Mouse (Mus musculus): ENCODE results near the gene Pgf. TPM values are rescaled to one million over a fixed set of nuclear protein-coding genes. Genes with fewer than 3 reads are reported as not detected.

Gene Pgf
- total and polyA plus RNA-seq, 2 experiments from 2014 or later = 5.3 to 8.9 TPM

- Histone ChIP-seq H3K27me3 (ENCODE audit: insufficient read depth, low read length) (no peaks in the 10 kb centered on the region), H3K4me2 (ENCODE audit: low read depth) (no peak overlapping the region), H3K9ac (no peak overlapping the region), H3K4me3 (ENCODE audit: low read depth, low read length) (no peak overlapping the region), H3K36me3 (ENCODE audit: insufficient read depth) (peaks cover 73% of the 10 kb centered on the region), H3K27ac (ENCODE audit: low read depth, low read length) (no peak overlapping the region), H3K9me3 (ENCODE audit: low read length) (no peaks in the 10 kb centered on the region), H3K4me1 (ENCODE audit: insufficient read depth) (no peaks in the 10 kb centered on the region)
- DNase-seq (no peak), ATAC-seq (no peak)
- no peak for TF ChIP-seq CTCF (IDR thresholded peaks at IDR 0.05; ENCODE audit: low read depth)
- WGBS = 70% methylated on average over 8 of the region's 8 CpGs
Observed at GRCm38 (mm10) chr12:85126986-85127603, 50.5 kb downstream of the Pgf start.

- no peak overlapping the region for H3K9ac ChIP-seq
- ATAC-seq = no peak
- H3K27me3 ChIP-seq (ENCODE audit: insufficient read depth, low read length) = no peaks in the 10 kb centered on the region
- no peaks in the 10 kb centered on the region for H3K9me3 ChIP-seq (ENCODE audit: low read length)
- no peak for DNase-seq
- TF ChIP-seq CTCF (IDR thresholded peaks at IDR 0.05; ENCODE audit: low read depth) = no peak
- peaks cover 72% of the 10 kb centered on the region for H3K36me3 ChIP-seq (ENCODE audit: insufficient read depth)
- H3K4me1 ChIP-seq (ENCODE audit: insufficient read depth) = no peaks in the 10 kb centered on the region
- H3K4me2 ChIP-seq (ENCODE audit: low read depth) = no peak overlapping the region
- H3K27ac ChIP-seq (ENCODE audit: low read depth, low read length) = no peak overlapping the region
- H3K4me3 ChIP-seq (ENCODE audit: low read depth, low read length) = no peak overlapping the region
- WGBS = 95% methylated on average over 5 of the region's 5 CpGs
Observed at GRCm38 (mm10) chr12:85124751-85125150, 52.8 kb downstream of the Pgf start.

GRCm38 (mm10) chr12:85123645-85124044, 53.9 kb downstream of the Pgf start:
- WGBS = 97% methylated on average over 11 of the region's 11 CpGs
- no peak overlapping the region for H3K9ac ChIP-seq
- H3K4me1 ChIP-seq (ENCODE audit: insufficient read depth) = no peaks in the 10 kb centered on the region
- no peak overlapping the region for H3K4me2 ChIP-seq (ENCODE audit: low read depth)
- H3K36me3 ChIP-seq (ENCODE audit: insufficient read depth) = peaks cover 75% of the 10 kb centered on the region
- H3K27me3 ChIP-seq (ENCODE audit: insufficient read depth, low read length) = no peaks in the 10 kb centered on the region
- no peaks in the 10 kb centered on the region for H3K9me3 ChIP-seq (ENCODE audit: low read length)
- H3K4me3 ChIP-seq (ENCODE audit: low read depth, low read length) = no peak overlapping the region
- no peak for TF ChIP-seq CTCF (IDR thresholded peaks at IDR 0.05; ENCODE audit: low read depth)
- no peak overlapping the region for H3K27ac ChIP-seq (ENCODE audit: low read depth, low read length)
- ATAC-seq = no peak
- DNase-seq = no peak

- ATAC-seq (no peak), DNase-seq (no peak)
- H3K4me3 ChIP-seq (ENCODE audit: low read depth, low read length) = no peak overlapping the region
- H3K36me3 ChIP-seq (ENCODE audit: insufficient read depth) = peaks cover 75% of the 10 kb centered on the region
- no peak overlapping the region for H3K27ac ChIP-seq (ENCODE audit: low read depth, low read length)
- H3K9ac ChIP-seq = no peak overlapping the region
- no peaks in the 10 kb centered on the region for H3K9me3 ChIP-seq (ENCODE audit: low read length)
- H3K4me2 ChIP-seq (ENCODE audit: low read depth) = no peak overlapping the region
- no peak for TF ChIP-seq CTCF (IDR thresholded peaks at IDR 0.05; ENCODE audit: low read depth)
- H3K27me3 ChIP-seq (ENCODE audit: insufficient read depth, low read length) = no peaks in the 10 kb centered on the region
- H3K4me1 ChIP-seq (ENCODE audit: insufficient read depth) = no peaks in the 10 kb centered on the region
- WGBS = 96% methylated on average over 9 of the region's 9 CpGs
Observed at GRCm38 (mm10) chr12:85123108-85123530, 54.5 kb downstream of the Pgf start.

GRCm38 (mm10) chr12:85121806-85122459, 55.7 kb downstream of the Pgf start:
- no peak for ATAC-seq
- WGBS = 63% methylated on average over 9 of the region's 9 CpGs
- DNase-seq = no peak
- H3K4me1 ChIP-seq (ENCODE audit: insufficient read depth) = no peaks in the 10 kb centered on the region
- H3K4me2 ChIP-seq (ENCODE audit: low read depth) = no peak overlapping the region
- H3K36me3 ChIP-seq (ENCODE audit: insufficient read depth) = peaks cover 70% of the 10 kb centered on the region
- no peak overlapping the region for H3K9ac ChIP-seq
- H3K27ac ChIP-seq (ENCODE audit: low read depth, low read length) = no peak overlapping the region
- H3K27me3 ChIP-seq (ENCODE audit: insufficient read depth, low read length) = no peaks in the 10 kb centered on the region
- H3K4me3 ChIP-seq (ENCODE audit: low read depth, low read length) = no peak overlapping the region
- no peak for TF ChIP-seq CTCF (IDR thresholded peaks at IDR 0.05; ENCODE audit: low read depth)
- H3K9me3 ChIP-seq (ENCODE audit: low read length) = no peaks in the 10 kb centered on the region

Other genes starting within 250 kb of the Pgf start
- gene Fcf1, start 206.9 kb downstream of the Pgf start, total RNA-seq (2014; rRNA removed) = 38.6 and 44.5 TPM in 2 replicates
- 92.9 and 112 TPM in 2 replicates for gene Fcf1, start 206.9 kb downstream of the Pgf start, polyA plus RNA-seq (2015; fragmentation: Nextera tagmentation; extraction: Ambion mirVana)
- gene Arel1, start 206.9 kb downstream of the Pgf start, total RNA-seq (2014; rRNA removed) = 81.6 and 96.9 TPM in 2 replicates
- 26.5 and 32.8 TPM in 2 replicates for gene Arel1, start 206.9 kb downstream of the Pgf start, polyA plus RNA-seq (2015; fragmentation: Nextera tagmentation; extraction: Ambion mirVana)
- 51.2 and 59.6 TPM in 2 replicates for gene Ylpm1, start 181.5 kb downstream of the Pgf start, total RNA-seq (2014; rRNA removed)
- gene Ylpm1, start 181.5 kb downstream of the Pgf start, polyA plus RNA-seq (2015; fragmentation: Nextera tagmentation; extraction: Ambion mirVana) = 17.3 and 23.4 TPM in 2 replicates
- gene Prox2, start 67.0 kb downstream of the Pgf start, total RNA-seq (2014; rRNA removed) = 0.23 and 1.4 TPM in 2 replicates
- 0.84 and 1.4 TPM in 2 replicates for gene Prox2, start 67.0 kb downstream of the Pgf start, polyA plus RNA-seq (2015; fragmentation: Nextera tagmentation; extraction: Ambion mirVana)
- gene Dlst, start 67.0 kb downstream of the Pgf start, total RNA-seq (2014; rRNA removed) = 109 and 121 TPM in 2 replicates
- 80.8 and 92.8 TPM in 2 replicates for gene Dlst, start 67.0 kb downstream of the Pgf start, polyA plus RNA-seq (2015; fragmentation: Nextera tagmentation; extraction: Ambion mirVana)
- 32.9 and 33.8 TPM in 2 replicates for gene Rps6kl1, start 26.5 kb downstream of the Pgf start, total RNA-seq (2014; rRNA removed)
- 28.9 and 31.6 TPM in 2 replicates for gene Rps6kl1, start 26.5 kb downstream of the Pgf start, polyA plus RNA-seq (2015; fragmentation: Nextera tagmentation; extraction: Ambion mirVana)
- 65.5 and 69.0 TPM in 2 replicates for gene Eif2b2, start 41.7 kb upstream of the Pgf start, total RNA-seq (2014; rRNA removed)
- gene Eif2b2, start 41.7 kb upstream of the Pgf start, polyA plus RNA-seq (2015; fragmentation: Nextera tagmentation; extraction: Ambion mirVana) = 78.3 and 86.9 TPM in 2 replicates
- gene Mlh3, start 92.8 kb upstream of the Pgf start, total RNA-seq (2014; rRNA removed) = 9.2 and 10.5 TPM in 2 replicates
- gene Mlh3, start 92.8 kb upstream of the Pgf start, polyA plus RNA-seq (2015; fragmentation: Nextera tagmentation; extraction: Ambion mirVana) = 4.3 and 5.8 TPM in 2 replicates
- gene Acyp1, start 110.6 kb upstream of the Pgf start, total RNA-seq (2014; rRNA removed) = 24.5 and 39.6 TPM in 2 replicates
- gene Acyp1, start 110.6 kb upstream of the Pgf start, polyA plus RNA-seq (2015; fragmentation: Nextera tagmentation; extraction: Ambion mirVana) = 44.4 and 50.7 TPM in 2 replicates
- gene Zc2hc1c, start 110.8 kb upstream of the Pgf start, total RNA-seq (2014; rRNA removed) = 0.69 and 1.3 TPM in 2 replicates
- gene Zc2hc1c, start 110.8 kb upstream of the Pgf start, polyA plus RNA-seq (2015; fragmentation: Nextera tagmentation; extraction: Ambion mirVana) = 0.75 and 1.1 TPM in 2 replicates
- 19.0 and 23.2 TPM in 2 replicates for gene Nek9, start 161.6 kb upstream of the Pgf start, total RNA-seq (2014; rRNA removed)
- 6.6 and 8.5 TPM in 2 replicates for gene Nek9, start 161.6 kb upstream of the Pgf start, polyA plus RNA-seq (2015; fragmentation: Nextera tagmentation; extraction: Ambion mirVana)
- 45.0 and 59.2 TPM in 2 replicates for gene Tmed10, start 197.1 kb upstream of the Pgf start, total RNA-seq (2014; rRNA removed)
- gene Tmed10, start 197.1 kb upstream of the Pgf start, polyA plus RNA-seq (2015; fragmentation: Nextera tagmentation; extraction: Ambion mirVana) = 147 and 167 TPM in 2 replicates

All from forebrain, postnatal 0 days (tissue).